Comparison of ENCODE assay signal across 8 mouse cellular contexts in the genomic region with DNA sequence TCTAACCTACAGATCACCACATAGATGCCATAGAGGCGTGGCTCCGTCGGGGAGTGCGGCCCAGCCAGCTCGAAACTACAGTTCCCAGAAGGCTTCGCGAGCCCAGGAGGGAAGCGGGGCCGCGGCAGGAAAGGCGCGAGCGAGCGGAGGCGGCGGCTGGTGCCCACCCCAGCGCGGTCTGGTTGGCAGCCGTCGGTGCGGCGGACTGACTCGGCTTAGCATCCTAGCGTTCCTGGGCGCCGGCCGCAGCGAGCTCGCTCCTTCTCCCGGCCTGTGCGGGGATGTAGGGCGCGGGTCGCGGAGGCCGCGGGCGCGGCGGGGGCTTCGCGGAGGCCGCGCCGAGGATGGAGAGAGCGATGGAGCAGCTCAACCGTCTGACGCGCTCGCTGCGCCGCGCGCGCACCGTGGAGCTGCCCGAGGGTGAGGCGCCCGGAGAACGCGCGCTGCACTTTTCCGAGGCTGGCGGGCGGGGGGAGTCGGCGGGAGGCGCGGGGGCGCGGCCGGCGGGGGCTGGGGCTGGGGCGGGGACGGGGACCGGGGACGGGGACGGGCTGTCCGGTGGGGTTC. TPM values are rescaled to one million over a fixed set of nuclear protein-coding genes. Genes with fewer than 3 reads are reported as not detected.
DNase-seq lines count a peak whose midpoint lies in the region; ATAC-seq and TF ChIP-seq lines count a peak whose summit lies in the region.

TSS of gene Hace1 (plus strand) at position 99 of the 567 bp plus-strand sequence.

- peaks cover 12% of the 10 kb centered on the region for H3K79me2 ChIP-seq in MEL (ENCODE audit: control insufficient read depth, insufficient read depth, low read length, poor library complexity)

- peak within 1 kb of the TSS; percentile 94 to 95 for H3K4me3 ChIP-seq in MEL (ENCODE audit: control insufficient read depth in 1 of 2, insufficient read depth in 1 of 2, low read depth in 2 of 2, low read length in 2 of 2)
- peak within 1 kb of the TSS; percentile 94 for H3K4me3 ChIP-seq in cerebellum, adult 2 months (replicated peaks; ENCODE audit: insufficient read depth, low read depth, low read length)
- H3K4me3 ChIP-seq in forebrain, postnatal 0 days (ENCODE audit: low read depth, low read length): peak within 1 kb of the TSS; percentile 78
- peak within 1 kb of the TSS; percentile 73 for H3K4me3 ChIP-seq in layer of hippocampus, adult 2 months
- peak within 1 kb of the TSS; percentile 95 for H3K4me3 ChIP-seq in lung, adult 2 months (replicated peaks; ENCODE audit: extremely low read depth, low read depth, low read length)
- H3K4me3 ChIP-seq in neural tube, embryonic 15.5 days (replicated peaks): peak within 1 kb of the TSS; percentile 90

- peak; percentile 89 for DNase-seq in MEL (ENCODE audit: low read depth, low spot score)
- DNase-seq in cerebellum, adult 2 months: peak; percentile 90
- peak; percentile 91 for DNase-seq in forebrain, postnatal 0 days
- peak; percentile 85 for DNase-seq in heart, postnatal 4 days
- DNase-seq in layer of hippocampus, adult 2 months (ENCODE audit: low spot score in 2 of 2): peak; percentile 84 to 87
- peak; percentile 80 for DNase-seq in lung, adult 2 months
- peak; percentile 87 for DNase-seq in testis, postnatal 10 days (ENCODE audit: low spot score)

- H3K27ac ChIP-seq in MEL (ENCODE audit: control insufficient read depth, low read depth, low read length): peak within 1 kb of the TSS; percentile 55
- H3K27ac ChIP-seq in cerebellum, adult 2 months (ENCODE audit: insufficient read depth, low read length): peak within 1 kb of the TSS; percentile 84
- H3K27ac ChIP-seq in forebrain, postnatal 0 days (ENCODE audit: low read depth, low read length): peak within 1 kb of the TSS; percentile 94
- peak within 1 kb of the TSS; percentile 98 for H3K27ac ChIP-seq in layer of hippocampus, adult 2 months
- peak within 1 kb of the TSS; percentile 97 for H3K27ac ChIP-seq in neural tube, embryonic 15.5 days (replicated peaks)

- H3K27me3 ChIP-seq in MEL (ENCODE audit: control insufficient read depth in 1 of 2, insufficient read depth in 2 of 2, low read length in 2 of 2): no peaks in the 10 kb centered on the region
- H3K27me3 ChIP-seq in cerebellum, adult 2 months (ENCODE audit: control insufficient read depth, insufficient read depth, low read length): no peaks in the 10 kb centered on the region
- H3K27me3 ChIP-seq in forebrain, postnatal 0 days (ENCODE audit: insufficient read depth, low read length): no peaks in the 10 kb centered on the region
- no peaks in the 10 kb centered on the region for H3K27me3 ChIP-seq in neural tube, embryonic 15.5 days (replicated peaks)

- WGBS in cerebellum, adult 2 months: 1% methylated on average over 74 of the region's 79 CpGs
- WGBS in forebrain, postnatal 0 days: 1% methylated on average over 71 of the region's 79 CpGs
- WGBS in lung, adult 2 months: under 1% methylated on average over 66 of the region's 79 CpGs
- WGBS in neural tube, embryonic 15.5 days: 1% methylated on average over 51 of the region's 79 CpGs

- TF ChIP-seq CTCF in MEL (IDR thresholded peaks at IDR 0.05 in 2 of 3, conservative IDR thresholded peaks at IDR 0.05 in 1 of 3; ENCODE audit: control insufficient read depth in 1 of 3, insufficient read depth in 1 of 3, low read depth in 2 of 3, low read length in 3 of 3, poor library complexity in 1 of 3, severe bottlenecking in 1 of 3): no peak
- no peak for TF ChIP-seq CTCF in cerebellum, adult 2 months (IDR thresholded peaks at IDR 0.05; ENCODE audit: borderline replicate concordance, insufficient read depth, low read depth, low read length)
- TF ChIP-seq CTCF in forebrain, postnatal 0 days (IDR thresholded peaks at IDR 0.05; ENCODE audit: low read depth): no peak
- TF ChIP-seq CTCF in layer of hippocampus, adult 2 months (conservative IDR thresholded peaks at IDR 0.05): no peak
- TF ChIP-seq CTCF in lung, adult 2 months (IDR thresholded peaks at IDR 0.05; ENCODE audit: insufficient read depth, low read length): no peak

- peaks cover 0 to 4% of the 10 kb centered on the region in 2 experiments; a peak in 2 of 4 replicates for H3K36me3 ChIP-seq in MEL (ENCODE audit: control insufficient read depth in 1 of 2, insufficient read depth in 2 of 2, low read length in 2 of 2)
- H3K36me3 ChIP-seq in forebrain, postnatal 0 days (ENCODE audit: insufficient read depth): no peaks in the 10 kb centered on the region
- H3K36me3 ChIP-seq in neural tube, embryonic 15.5 days: no peaks in the 10 kb centered on the region

- peak within 1 kb of the TSS; percentile 59 for H3K4me2 ChIP-seq in forebrain, postnatal 0 days (ENCODE audit: low read depth)
- peak within 1 kb of the TSS; percentile 71 for H3K4me2 ChIP-seq in neural tube, embryonic 15.5 days

- TF ChIP-seq EP300 in MEL (IDR thresholded peaks at IDR 0.05; ENCODE audit: low read depth in 1 of 2, low read length in 2 of 2): no peak

- peak within 1 kb of the TSS; percentile 86 for H3K9ac ChIP-seq in MEL (ENCODE audit: control insufficient read depth, low read depth, low read length, poor library complexity, severe bottlenecking)
- H3K9ac ChIP-seq in forebrain, postnatal 0 days: peak within 1 kb of the TSS; percentile 79
- H3K9ac ChIP-seq in neural tube, embryonic 15.5 days (replicated peaks): peak within 1 kb of the TSS; percentile 87

- peak; percentile 70 to 76; a peak in 3 of 4 replicates for TF ChIP-seq POLR2A in MEL (IDR thresholded peaks at IDR 0.05; ENCODE audit: control insufficient read depth in 1 of 2, insufficient read depth in 1 of 2, low read depth in 1 of 2, low read length in 2 of 2, poor library complexity in 1 of 2)
- TF ChIP-seq POLR2A in cerebellum, adult 2 months (IDR thresholded peaks at IDR 0.05; ENCODE audit: borderline replicate concordance, insufficient read depth, low read length): peak; percentile 64; the same call in 1 of the 2 replicates
- peak; percentile 57; the same call in 1 of the 2 replicates for TF ChIP-seq POLR2A in lung, adult 2 months (IDR thresholded peaks at IDR 0.05; ENCODE audit: borderline replicate concordance, extremely low read depth, low read depth, low read length)

- H3K9me3 ChIP-seq in MEL (replicated peaks; ENCODE audit: insufficient read depth, low read length): no peaks in the 10 kb centered on the region
- H3K9me3 ChIP-seq in forebrain, postnatal 0 days (ENCODE audit: low read length): no peaks in the 10 kb centered on the region
- no peaks in the 10 kb centered on the region for H3K9me3 ChIP-seq in neural tube, embryonic 15.5 days (replicated peaks)

- peak; percentile 98 for ATAC-seq in forebrain, postnatal 0 days
- peak; percentile 98 for ATAC-seq in neural tube, embryonic 15.5 days (ENCODE audit: low FRiP score)

- H3K4me1 ChIP-seq in MEL (ENCODE audit: control insufficient read depth in 1 of 2, insufficient read depth in 2 of 2, low read length in 2 of 2): no peaks in the 10 kb centered on the region
- H3K4me1 ChIP-seq in cerebellum, adult 2 months (ENCODE audit: control insufficient read depth, insufficient read depth, low read length): no peaks in the 10 kb centered on the region
- no peaks in the 10 kb centered on the region for H3K4me1 ChIP-seq in forebrain, postnatal 0 days (ENCODE audit: insufficient read depth)
- no peaks in the 10 kb centered on the region; the same call in 1 of the 2 replicates for H3K4me1 ChIP-seq in lung, adult 2 months (ENCODE audit: control insufficient read depth, insufficient read depth, low read length)
- H3K4me1 ChIP-seq in neural tube, embryonic 15.5 days: peaks cover 3% of the 10 kb centered on the region; the same call in 1 of the 2 replicates

- no peak for TF ChIP-seq RAD21 in MEL (IDR thresholded peaks at IDR 0.05; ENCODE audit: low read depth, low read length)

TF ChIP-seq in MEL, 35 proteins besides CTCF, POLR2A, EP300 and RAD21:
- TF ChIP-seq NELFE (IDR thresholded peaks at IDR 0.05; ENCODE audit: low read depth, low read length) (peak; percentile 69), UBTF (IDR thresholded peaks at IDR 0.05; ENCODE audit: borderline replicate concordance, insufficient read depth, low read depth, low read length) (0 out of 2 replicates have a peak, but pooled peaks have one; percentile 63), TCF12 (IDR thresholded peaks at IDR 0.05; ENCODE audit: low read depth, low read length) (peak; percentile 50), NRF1 (IDR thresholded peaks at IDR 0.05; ENCODE audit: insufficient read depth, low read depth, low read length, poor library complexity, severe bottlenecking) (0 out of 2 replicates have a peak, but pooled peaks have one; percentile 20), ELF1 (IDR thresholded peaks at IDR 0.05; ENCODE audit: low read depth, low read length) (peak; percentile 74), SIN3A (IDR thresholded peaks at IDR 0.05; ENCODE audit: low read length) (peak; percentile 55; the same call in 1 of the 2 replicates), CHD2 (IDR thresholded peaks at IDR 0.05; ENCODE audit: low read length) (no peak), E2F4 (IDR thresholded peaks at IDR 0.05; ENCODE audit: borderline replicate concordance, low read depth, low read length) (0 out of 2 replicates have a peak, but pooled peaks have one; percentile 32), MAZ (IDR thresholded peaks at IDR 0.05; ENCODE audit: low read depth, low read length) (peak; percentile 58; the same call in 1 of the 2 replicates), MYC (IDR thresholded peaks at IDR 0.05; ENCODE audit: low read depth, low read length) (no peak), POLR2AphosphoS5 (IDR thresholded peaks at IDR 0.05; ENCODE audit: borderline replicate concordance, low read depth, low read length) (no peak), HCFC1 (IDR thresholded peaks at IDR 0.05; ENCODE audit: low read depth, low read length) (peak; percentile 96)

RNA-seq across cellular contexts. Expression of gene Hace1, which starts in this region (rescaled TPM):
- total RNA-seq in MEL (2012; rRNA removed): 7.6 and 10.8 TPM in 2 replicates
- polyA plus RNA-seq in MEL (2012; ENCODE audit: insufficient read depth in 1 of 2, insufficient read length in 2 of 2, low read depth in 1 of 2, low replicate concordance in 2 of 2, missing spikeins in 1 of 2): 10 to 100 TPM in 1 of 2 experiments, not detected in 1; 10.1 TPM
- polyA plus RNA-seq in cerebellum, adult 2 months (2012; rRNA removed): 25.6 and 27.4 TPM in 2 replicates
- total RNA-seq in forebrain, postnatal 0 days (2014; rRNA removed): 25.5 and 28.1 TPM in 2 replicates
- polyA plus RNA-seq in forebrain, postnatal 0 days (2015; fragmentation: Nextera tagmentation; extraction: Ambion mirVana): 6.5 and 7.8 TPM in 2 replicates
- 10 to 100 TPM; 13.9 to 14.5 TPM for total RNA-seq in heart, postnatal 4 days (2021)
- 10 to 100 TPM; 42.9 to 45.3 TPM for total RNA-seq in layer of hippocampus, adult 2 months (2021)
- polyA plus RNA-seq in lung, adult 2 months (2012; rRNA removed): 7.6 and 11.2 TPM in 2 replicates
- polyA plus RNA-seq in neural tube, embryonic 15.5 days (2015; fragmentation: Nextera tagmentation; extraction: Ambion mirVana): 13.2 and 16.8 TPM in 2 replicates

Comparison
In these comparisons a context has a peak if more than half of its experiments do, and no peak if none do; other contexts are left out.
1. Peak in every context shown above with its lines: DNase-seq, ATAC-seq, H3K4me3 ChIP-seq and H3K27ac ChIP-seq.